Mouse (Mus musculus) heart, postnatal 0 days (tissue): Measurements from ENCODE around the gene Cox18. TPM values are rescaled to one million over a fixed set of nuclear protein-coding genes. Genes with fewer than 3 reads are reported as not detected.

ENCODE experiments used
- ATAC-seq: fragments of 200-750 bp; cut with Nextera tagmentation; 2 replicates; pipeline ENCODE4 v1.8.0; 2017; ENCODE audit warnings: low read depth, moderate number of reproducible peaks, moderate library complexity; ENCODE audit not compliant: insufficient read depth
- DNase-seq: peaks from one replicate; pipeline ENCODE4 v3.0.0-alpha.2; 2016; ENCODE audit warnings: low spot score
- H3K27ac ChIP-seq: fragments of 300-500 bp; sonication (generic); 2 replicates; pipeline ENCODE4 v1.5.1; 2014; ENCODE audit warnings: low read depth, mild to moderate bottlenecking
- H3K27me3 ChIP-seq: fragments of 300-500 bp; sonication (generic); 2 replicates; pipeline ENCODE4 v1.6.1; 2014; ENCODE audit warnings: low read length, mixed read lengths; ENCODE audit not compliant: control insufficient read depth, insufficient read depth
- H3K36me3 ChIP-seq: fragments of 300-500 bp; sonication (generic); replicated peaks from 2 replicates; pipeline ENCODE4 v1.6.1; 2014; ENCODE audit warnings: low read length, mixed read lengths; ENCODE audit not compliant: control insufficient read depth, insufficient read depth
- H3K4me1 ChIP-seq: fragments of 300-500 bp; sonication (generic); 2 replicates; pipeline ENCODE4 v1.6.1; 2014; ENCODE audit warnings: antibody characterized with exemption; ENCODE audit not compliant: control insufficient read depth, insufficient read depth
- H3K4me2 ChIP-seq: fragments of 300-500 bp; sonication (generic); 2 replicates; pipeline ENCODE4 v1.6.1; 2014; ENCODE audit warnings: low read depth, mild to moderate bottlenecking, low read length, moderate library complexity
- H3K4me3 ChIP-seq: fragments of 300-500 bp; sonication (generic); 2 replicates; pipeline ENCODE4 v1.5.1; 2014; ENCODE audit warnings: low read depth, low read length
- H3K9ac ChIP-seq: fragments of 300-500 bp; sonication (generic); replicated peaks from 2 replicates; pipeline ENCODE4 v1.6.1; 2014; ENCODE audit warnings: low read depth, low read length, mixed read lengths
- H3K9me3 ChIP-seq: fragments of 300-500 bp; sonication (generic); replicated peaks from 2 replicates; pipeline ENCODE4 v1.6.1; 2016; ENCODE audit warnings: low read length; ENCODE audit not compliant: control insufficient read depth
- CTCF ChIP-seq: IDR thresholded peaks from 2 replicates; pipeline ENCODE4 v1.5.1; 2016; ENCODE audit warnings: antibody characterized with exemption, control low read depth, low read depth
- EP300 ChIP-seq: IDR thresholded peaks from 2 replicates; pipeline ENCODE4 v1.6.1; 2016; ENCODE audit warnings: antibody characterized with exemption, low read depth
- WGBS: fragments of 180-500 bp; shearing (Covaris S2); extraction: QIAGEN DNeasy Blood & Tissue Kit; methylation state at CpG from one replicate; pipeline ENCODE4 v1.1.7; 2014; 5-methylcytosine and 5-hydroxymethylcytosine counted together
- polyA plus RNA-seq: library from polyadenylated mRNA; unstranded; fragments of >200 nt; fragmentation: Nextera tagmentation; extraction: Ambion mirVana; gene quantifications from 2 replicates; pipeline ENCODE4 v1.2.1, GENCODE M21; 2015
- total RNA-seq: library from RNA; depleted of rRNA; stranded (reverse); fragments of >200 nt; gene quantifications from 2 replicates; pipeline ENCODE4 v1.2.3, GENCODE M21; 2014; ENCODE audit warnings: low replicate concordance; rRNA removed

Gene Cox18
- total and polyA plus RNA-seq, 2 experiments from 2014 or later, result 24.8 to 32.0 TPM

DNA sequence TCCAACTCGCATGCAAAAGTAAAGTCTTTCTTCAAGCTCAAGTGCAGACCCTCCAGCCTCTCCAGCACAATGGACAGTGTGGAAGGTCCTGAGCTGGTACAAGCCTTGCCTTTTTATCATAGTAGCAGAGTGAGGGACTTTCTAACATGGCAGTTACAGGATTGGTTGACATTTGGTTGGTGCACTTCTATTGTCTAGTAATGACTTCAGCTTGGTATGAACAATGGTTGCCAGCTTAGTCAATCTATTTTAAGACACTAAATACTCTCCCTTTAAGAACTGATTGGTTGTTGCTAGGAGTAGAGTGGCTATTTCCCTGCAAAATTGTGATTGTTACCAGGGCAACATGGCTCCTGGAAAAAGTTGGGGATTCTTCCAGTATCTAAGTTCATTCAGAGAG lies 45.7 kb downstream of the Cox18 start:
- no peak overlapping the region; the same call in 1 of the 2 replicates for H3K4me2 ChIP-seq
- H3K36me3 ChIP-seq, result no peaks in the 10 kb centered on the region
- TF ChIP-seq CTCF (no peak), EP300 (peak; percentile 44; the same call in 1 of the 2 replicates)
- H3K4me1 ChIP-seq, result peaks cover 7% of the 10 kb centered on the region; the same call in 1 of the 2 replicates
- DNase-seq, result peak; percentile 86
- no peaks in the 10 kb centered on the region for H3K9me3 ChIP-seq
- peak overlapping the region; percentile 89 for H3K27ac ChIP-seq
- ATAC-seq, result peak; percentile 96
- H3K4me3 ChIP-seq, result no peak overlapping the region
- H3K27me3 ChIP-seq, result no peaks in the 10 kb centered on the region
- 46% methylated on average over 1 of the region's 1 CpGs for WGBS
- H3K9ac ChIP-seq, result no peak overlapping the region

Other genes with a start within 250 kb of the Cox18 start
- 45.0 and 49.0 TPM in 2 replicates for gene Ankrd17, start 142.6 kb upstream of the Cox18 start, total RNA-seq
- gene Ankrd17, start 142.6 kb upstream of the Cox18 start, polyA plus RNA-seq, result 12.5 and 13.0 TPM in 2 replicates
- 0.34 TPM in 1 of 2 replicates, not detected in the other for gene Gm9958, start 143.2 kb upstream of the Cox18 start, total RNA-seq
- 3.2 and 3.4 TPM in 2 replicates for gene Gm9958, start 143.2 kb upstream of the Cox18 start, polyA plus RNA-seq
- gene Alb, start 236.9 kb upstream of the Cox18 start, total RNA-seq, result 31.3 and 32.2 TPM in 2 replicates
- 0.40 and 1.2 TPM in 2 replicates for gene Alb, start 236.9 kb upstream of the Cox18 start, polyA plus RNA-seq